ENCODE assay signal across 28 mouse cellular contexts in genomic region chr5:125505968-125506367, GRCm38 (mm10). TPM values are rescaled to one million over a fixed set of nuclear protein-coding genes. Genes with fewer than 3 reads are reported as not detected.
DNase-seq lines count a peak whose midpoint lies in the region; ATAC-seq and TF ChIP-seq lines count a peak whose summit lies in the region.
"Had no signal": no experiment of that assay in that cellular context is flagged by ENCODE, and none has a peak within 500 bp of the region (broad histone marks: within the 10 kb centered on the region; RNA-seq: fewer than 3 reads in every experiment).

No protein-coding gene starts in this region.

- H3K9me3 ChIP-seq in hindbrain, embryonic 13.5 days = no peaks in the 10 kb centered on the region
- H3K9me3 ChIP-seq in hindbrain, embryonic 10.5 days = no peaks in the 10 kb centered on the region
- H3K9me3 ChIP-seq in forebrain, postnatal 0 days (ENCODE audit: low read length) = no peaks in the 10 kb centered on the region
- H3K9me3 ChIP-seq: embryonic facial prominence, embryonic 13.5 days; forebrain, embryonic 12.5 days; heart, embryonic 10.5 days; intestine, embryonic 15.5 days; limb, embryonic 13.5 days; liver, embryonic 13.5 days; midbrain, embryonic 12.5 days had no signal

- H3K27ac ChIP-seq in hindbrain, embryonic 13.5 days = peak overlapping the region; percentile 69
- no peak overlapping the region for H3K27ac ChIP-seq in hindbrain, embryonic 10.5 days
- no peak overlapping the region for H3K27ac ChIP-seq in forebrain, postnatal 0 days (ENCODE audit: low read depth, low read length)
- H3K27ac ChIP-seq: embryonic facial prominence, embryonic 13.5 days; forebrain, embryonic 12.5 days; heart, embryonic 10.5 days; intestine, embryonic 15.5 days; limb, embryonic 13.5 days; liver, embryonic 13.5 days; midbrain, embryonic 12.5 days; stomach, postnatal 0 days had no signal

- WGBS in hindbrain, embryonic 13.5 days = 64% methylated on average over 15 of the region's 15 CpGs
- 82% methylated on average over 15 of the region's 15 CpGs for WGBS in hindbrain, embryonic 10.5 days
- 90% methylated on average over 15 of the region's 15 CpGs for WGBS in forebrain, postnatal 0 days

- peak; percentile 44; the same call in 1 of the 2 replicates for ATAC-seq in hindbrain, embryonic 13.5 days (ENCODE audit: low FRiP score)
- ATAC-seq in forebrain, postnatal 0 days = no peak
- ATAC-seq: CD4-positive, CD25-positive, alpha-beta regulatory T cell, adult 4 months; intestine, embryonic 15.5 days had no signal

- H3K4me1 ChIP-seq in hindbrain, embryonic 13.5 days (replicated peaks) = peaks cover 20% of the 10 kb centered on the region
- no peaks in the 10 kb centered on the region for H3K4me1 ChIP-seq in hindbrain, embryonic 10.5 days (replicated peaks)
- no peaks in the 10 kb centered on the region for H3K4me1 ChIP-seq in forebrain, postnatal 0 days (ENCODE audit: insufficient read depth)
- H3K4me1 ChIP-seq: heart, embryonic 10.5 days; intestine, embryonic 15.5 days; limb, embryonic 13.5 days; liver, embryonic 13.5 days; midbrain, embryonic 12.5 days had no signal

- H3K27me3 ChIP-seq in hindbrain, embryonic 13.5 days = no peaks in the 10 kb centered on the region
- H3K27me3 ChIP-seq in hindbrain, embryonic 10.5 days (ENCODE audit: insufficient read depth, poor library complexity, severe bottlenecking) = no peaks in the 10 kb centered on the region
- H3K27me3 ChIP-seq in forebrain, postnatal 0 days (ENCODE audit: insufficient read depth, low read length) = no peaks in the 10 kb centered on the region
- H3K27me3 ChIP-seq: embryonic facial prominence, embryonic 13.5 days; forebrain, embryonic 12.5 days; intestine, embryonic 15.5 days; limb, embryonic 13.5 days; liver, embryonic 13.5 days; midbrain, embryonic 12.5 days had no signal

- H3K9ac ChIP-seq in hindbrain, embryonic 13.5 days = no peak overlapping the region
- H3K9ac ChIP-seq in forebrain, postnatal 0 days = no peak overlapping the region
- H3K9ac ChIP-seq: embryonic facial prominence, embryonic 13.5 days; forebrain, embryonic 12.5 days; intestine, embryonic 15.5 days; limb, embryonic 13.5 days; liver, embryonic 13.5 days; midbrain, embryonic 12.5 days had no signal

- no peak for TF ChIP-seq CTCF in forebrain, postnatal 0 days (IDR thresholded peaks at IDR 0.05; ENCODE audit: low read depth)

- no peak overlapping the region for H3K4me2 ChIP-seq in hindbrain, embryonic 13.5 days
- H3K4me2 ChIP-seq in forebrain, postnatal 0 days (ENCODE audit: low read depth) = no peak overlapping the region
- H3K4me2 ChIP-seq: embryonic facial prominence, embryonic 13.5 days; forebrain, embryonic 12.5 days; intestine, embryonic 15.5 days; limb, embryonic 13.5 days; liver, embryonic 13.5 days; midbrain, embryonic 12.5 days had no signal

- H3K36me3 ChIP-seq in hindbrain, embryonic 13.5 days = peaks cover 63% of the 10 kb centered on the region
- peaks cover 88% of the 10 kb centered on the region for H3K36me3 ChIP-seq in hindbrain, embryonic 10.5 days
- H3K36me3 ChIP-seq in forebrain, postnatal 0 days (ENCODE audit: insufficient read depth) = peaks cover 57% of the 10 kb centered on the region

- DNase-seq in hindbrain, embryonic 10.5 days (ENCODE audit: low spot score) = no peak
- peak; percentile 62 for DNase-seq in layer of hippocampus, adult 9-11 months
- no peak for DNase-seq in layer of hippocampus, adult 9-10 months (ENCODE audit: low spot score)
- peak; percentile 74 for DNase-seq in right cerebral cortex, adult 18-20 months
- no peak for DNase-seq in right cerebral cortex, postnatal 4 days
- DNase-seq in forebrain, postnatal 0 days = no peak
- DNase-seq: adrenal gland, postnatal 14 days; cerebellum, adult 8-10 months; cerebellum, postnatal 36 days; embryo, embryonic 11 days; heart, postnatal 4 days; kidney, adult 8-10 months; liver, embryonic 13.5 days; lung, adult 2 months; lung, postnatal 14 days had no signal

- no peak overlapping the region for H3K4me3 ChIP-seq in hindbrain, embryonic 13.5 days
- H3K4me3 ChIP-seq in hindbrain, embryonic 10.5 days = no peak overlapping the region
- no peak overlapping the region for H3K4me3 ChIP-seq in forebrain, postnatal 0 days (ENCODE audit: low read depth, low read length)
- H3K4me3 ChIP-seq: embryonic facial prominence, embryonic 13.5 days; erythroblast, embryonic 14.5 days; forebrain, embryonic 12.5 days; heart, embryonic 10.5 days; intestine, embryonic 15.5 days; limb, embryonic 13.5 days; liver, embryonic 13.5 days; midbrain, embryonic 12.5 days had no signal

RNA-seq across cellular contexts. Expression of gene Tmem132b, which starts 25.6 kb away (rescaled TPM):
- polyA plus RNA-seq in hindbrain, embryonic 13.5 days (2015; fragmentation: Nextera tagmentation; extraction: Ambion mirVana) = 3.0 and 3.4 TPM in 2 replicates
- polyA plus RNA-seq in hindbrain, embryonic 10.5 days (2016; fragmentation: Nextera tagmentation; extraction: Ambion mirVana) = 0.21 and 0.41 TPM in 2 replicates
- 32.2 and 48.9 TPM in 2 replicates for total RNA-seq in forebrain, postnatal 0 days (2014; rRNA removed)
- polyA plus RNA-seq in forebrain, postnatal 0 days (2015; fragmentation: Nextera tagmentation; extraction: Ambion mirVana) = 5.1 and 7.8 TPM in 2 replicates
- total RNA-seq: megakaryocyte progenitor cell, adult 5-6 weeks had no signal
- polyA plus RNA-seq: erythroblast, embryonic 14.5 days; heart, embryonic 10.5 days; heart, embryonic 16.5 days; thymus, postnatal 0 days had no signal

RNA-seq across cellular contexts. Expression of gene Aacs, which starts 30.4 kb away (rescaled TPM):
- polyA plus RNA-seq in hindbrain, embryonic 13.5 days (2015; fragmentation: Nextera tagmentation; extraction: Ambion mirVana) = 60.0 and 62.4 TPM in 2 replicates
- 63.4 and 73.4 TPM in 2 replicates for polyA plus RNA-seq in hindbrain, embryonic 10.5 days (2016; fragmentation: Nextera tagmentation; extraction: Ambion mirVana)
- 90.9 and 116 TPM in 2 replicates for total RNA-seq in forebrain, postnatal 0 days (2014; rRNA removed)
- 83.8 and 97.9 TPM in 2 replicates for polyA plus RNA-seq in forebrain, postnatal 0 days (2015; fragmentation: Nextera tagmentation; extraction: Ambion mirVana)

Comparison
In these comparisons a context has a peak if more than half of its experiments do, and no peak if none do; other contexts are left out.
1. DNase-seq: peak in layer of hippocampus, adult 9-11 months (single experiment) and right cerebral cortex, adult 18-20 months (single experiment); none in hindbrain, embryonic 10.5 days (single experiment), layer of hippocampus, adult 9-10 months (single experiment), right cerebral cortex, postnatal 4 days (single experiment) and forebrain, postnatal 0 days (single experiment).